Mouse (Mus musculus): ENCODE data around the gene Znhit3. TPM values are rescaled to one million over a fixed set of nuclear protein-coding genes. Genes with fewer than 3 reads are reported as not detected.

Znhit3 gene
- polyA plus RNA-seq, 1 experiment, result 11.0 TPM

- 52% methylated on average over 4 of the region's 4 CpGs for WGBS
- Histone ChIP-seq H3K4me3 (ENCODE audit: insufficient read depth, low read depth, low read length) (no peak overlapping the region), H3K36me3 (ENCODE audit: control insufficient read depth, insufficient read depth, low read length) (peaks cover 7% of the 10 kb centered on the region; the same call in 1 of the 2 replicates), H3K27ac (ENCODE audit: insufficient read depth, low read depth, low read length) (no peak overlapping the region), H3K4me1 (ENCODE audit: control insufficient read depth, insufficient read depth, low read length) (no peaks in the 10 kb centered on the region), H3K27me3 (replicated peaks; ENCODE audit: control insufficient read depth, insufficient read depth, low read length) (no peaks in the 10 kb centered on the region)
- DNase-seq, result no peak
- TF ChIP-seq POLR2A (IDR thresholded peaks at IDR 0.05; ENCODE audit: low read depth, low read length), result no peak
- TF ChIP-seq CTCF (conservative IDR thresholded peaks at IDR 0.05; ENCODE audit: insufficient read depth, insufficient read length, low read depth, low read length), result no peak
Measured at GRCm38 (mm10) chr11:84910411-84910810, 5.8 kb downstream of the Znhit3 start.

GRCm38 (mm10) chr11:84908480-84908879, 7.7 kb downstream of the Znhit3 start:
- no peak overlapping the region for H3K27ac ChIP-seq (ENCODE audit: insufficient read depth, low read depth, low read length)
- peaks cover 8% of the 10 kb centered on the region for H3K36me3 ChIP-seq (ENCODE audit: control insufficient read depth, insufficient read depth, low read length)
- WGBS, result 93% methylated on average over 6 of the region's 6 CpGs
- H3K27me3 ChIP-seq (replicated peaks; ENCODE audit: control insufficient read depth, insufficient read depth, low read length), result no peaks in the 10 kb centered on the region
- no peak for DNase-seq
- H3K4me3 ChIP-seq (ENCODE audit: insufficient read depth, low read depth, low read length), result no peak overlapping the region
- no peak for TF ChIP-seq CTCF (conservative IDR thresholded peaks at IDR 0.05; ENCODE audit: insufficient read depth, insufficient read length, low read depth, low read length)
- no peak for TF ChIP-seq POLR2A (IDR thresholded peaks at IDR 0.05; ENCODE audit: low read depth, low read length)
- H3K4me1 ChIP-seq (ENCODE audit: control insufficient read depth, insufficient read depth, low read length), result no peaks in the 10 kb centered on the region

GRCm38 (mm10) chr11:84907081-84907480, 9.1 kb downstream of the Znhit3 start:
- DNase-seq, result no peak
- Histone ChIP-seq H3K27ac (ENCODE audit: insufficient read depth, low read depth, low read length) (no peak overlapping the region), H3K27me3 (replicated peaks; ENCODE audit: control insufficient read depth, insufficient read depth, low read length) (no peaks in the 10 kb centered on the region), H3K36me3 (ENCODE audit: control insufficient read depth, insufficient read depth, low read length) (peaks cover 10% of the 10 kb centered on the region), H3K4me3 (ENCODE audit: insufficient read depth, low read depth, low read length) (no peak overlapping the region), H3K4me1 (ENCODE audit: control insufficient read depth, insufficient read depth, low read length) (no peaks in the 10 kb centered on the region)
- whole genome bisulfite sequencing, result 71% methylated on average over 3 of the region's 3 CpGs
- no peak for TF ChIP-seq CTCF (conservative IDR thresholded peaks at IDR 0.05; ENCODE audit: insufficient read depth, insufficient read length, low read depth, low read length)
- TF ChIP-seq POLR2A (IDR thresholded peaks at IDR 0.05; ENCODE audit: low read depth, low read length), result no peak

- no peak overlapping the region for H3K4me3 ChIP-seq (ENCODE audit: insufficient read depth, low read depth, low read length)
- no peak for DNase-seq
- TF ChIP-seq POLR2A (IDR thresholded peaks at IDR 0.05; ENCODE audit: low read depth, low read length) (no peak), CTCF (conservative IDR thresholded peaks at IDR 0.05; ENCODE audit: insufficient read depth, insufficient read length, low read depth, low read length) (no peak)
- H3K27ac ChIP-seq (ENCODE audit: insufficient read depth, low read depth, low read length), result no peak overlapping the region
- H3K36me3 ChIP-seq (ENCODE audit: control insufficient read depth, insufficient read depth, low read length), result peaks cover 9% of the 10 kb centered on the region
- H3K27me3 ChIP-seq (replicated peaks; ENCODE audit: control insufficient read depth, insufficient read depth, low read length), result no peaks in the 10 kb centered on the region
- H3K4me1 ChIP-seq (ENCODE audit: control insufficient read depth, insufficient read depth, low read length), result no peaks in the 10 kb centered on the region
- whole genome bisulfite sequencing, result 86% methylated on average over 9 of the region's 9 CpGs
Measured at GRCm38 (mm10) chr11:84904597-84905144, 11.5 kb downstream of the Znhit3 start.

- H3K4me3 ChIP-seq (ENCODE audit: insufficient read depth, low read depth, low read length), result no peak overlapping the region
- H3K27me3 ChIP-seq (replicated peaks; ENCODE audit: control insufficient read depth, insufficient read depth, low read length), result no peaks in the 10 kb centered on the region
- 94% methylated on average over 15 of the region's 15 CpGs for WGBS
- no peaks in the 10 kb centered on the region for H3K4me1 ChIP-seq (ENCODE audit: control insufficient read depth, insufficient read depth, low read length)
- TF ChIP-seq CTCF (conservative IDR thresholded peaks at IDR 0.05; ENCODE audit: insufficient read depth, insufficient read length, low read depth, low read length), result no peak
- no peak for TF ChIP-seq POLR2A (IDR thresholded peaks at IDR 0.05; ENCODE audit: low read depth, low read length)
- DNase-seq, result no peak
- H3K27ac ChIP-seq (ENCODE audit: insufficient read depth, low read depth, low read length), result no peak overlapping the region
- H3K36me3 ChIP-seq (ENCODE audit: control insufficient read depth, insufficient read depth, low read length), result peaks cover 3% of the 10 kb centered on the region; the same call in 1 of the 2 replicates
Measured at GRCm38 (mm10) chr11:84893113-84893512, 23.1 kb downstream of the Znhit3 start.

- H3K4me3 ChIP-seq (ENCODE audit: insufficient read depth, low read depth, low read length), result no peak overlapping the region
- TF ChIP-seq POLR2A (IDR thresholded peaks at IDR 0.05; ENCODE audit: low read depth, low read length) (no peak), CTCF (conservative IDR thresholded peaks at IDR 0.05; ENCODE audit: insufficient read depth, insufficient read length, low read depth, low read length) (no peak)
Measured at GRCm38 (mm10) chr11:84891705-84892104, 24.5 kb downstream of the Znhit3 start.

GRCm38 (mm10) chr11:84889492-84889891, 26.7 kb downstream of the Znhit3 start:
- TF ChIP-seq CTCF (conservative IDR thresholded peaks at IDR 0.05; ENCODE audit: insufficient read depth, insufficient read length, low read depth, low read length), result no peak
- no peak for TF ChIP-seq POLR2A (IDR thresholded peaks at IDR 0.05; ENCODE audit: low read depth, low read length)
- Histone ChIP-seq H3K4me3 (ENCODE audit: insufficient read depth, low read depth, low read length) (no peak overlapping the region), H3K27me3 (replicated peaks; ENCODE audit: control insufficient read depth, insufficient read depth, low read length) (no peaks in the 10 kb centered on the region), H3K4me1 (ENCODE audit: control insufficient read depth, insufficient read depth, low read length) (peaks cover 6% of the 10 kb centered on the region; the same call in 1 of the 2 replicates), H3K36me3 (ENCODE audit: control insufficient read depth, insufficient read depth, low read length) (peaks cover 5% of the 10 kb centered on the region; the same call in 1 of the 2 replicates), H3K27ac (ENCODE audit: insufficient read depth, low read depth, low read length) (no peak overlapping the region)
- 55% methylated on average over 2 of the region's 2 CpGs for WGBS
- no peak for DNase-seq

More at GRCm38 (mm10) chr11:84891705-84892104, 24.5 kb downstream of the Znhit3 start:
- H3K4me1 ChIP-seq (ENCODE audit: control insufficient read depth, insufficient read depth, low read length), result no peaks in the 10 kb centered on the region
- no peak for DNase-seq
- no peaks in the 10 kb centered on the region for H3K27me3 ChIP-seq (replicated peaks; ENCODE audit: control insufficient read depth, insufficient read depth, low read length)
- H3K36me3 ChIP-seq (ENCODE audit: control insufficient read depth, insufficient read depth, low read length), result peaks cover 4% of the 10 kb centered on the region; the same call in 1 of the 2 replicates
- WGBS, result 92% methylated on average over 7 of the region's 7 CpGs
- H3K27ac ChIP-seq (ENCODE audit: insufficient read depth, low read depth, low read length), result no peak overlapping the region
